Mouse (Mus musculus) liver, postnatal 0 days (tissue): ENCODE results near the gene Bcl2l1.

Source experiments
- CTCF ChIP-seq: sonication (generic); IDR thresholded peaks from 2 replicates; pipeline ENCODE4 v1.5.1; 2016; ENCODE audit warnings: antibody characterized with exemption, low read depth
- EP300 ChIP-seq: IDR thresholded peaks from 2 replicates; pipeline ENCODE4 v1.6.1; 2016; ENCODE audit warnings: antibody characterized with exemption, low read depth, mild to moderate bottlenecking

GRCm38 (mm10) chr2:152816657-152817348 lies 14.7 kb downstream of the Bcl2l1 start:
- no peak for TF ChIP-seq CTCF
- TF ChIP-seq EP300, result no peak
